Mouse (Mus musculus): ENCODE measurements around the gene Adipor1.

GRCm38 (mm10) chr1:134419176-134419575 lies 4.0 kb downstream of the Adipor1 start:
- no peak for TF ChIP-seq CTCF (IDR thresholded peaks at IDR 0.05; ENCODE audit: insufficient read depth, low read length)
- no peak for TF ChIP-seq POLR2A (IDR thresholded peaks at IDR 0.05; ENCODE audit: borderline replicate concordance, extremely low read depth, low read depth, low read length)
